Mouse (Mus musculus) CH12.LX (cell line): ENCODE data around the gene 1110059E24Rik.

ENCODE experiments used
- BHLHE40 ChIP-seq: IDR thresholded peaks from 2 replicates; pipeline ENCODE4 v1.6.1; 2011; ENCODE audit warnings: mild to moderate bottlenecking, low read depth, low read length, improper control_type of control experiment
- CTCF ChIP-seq, 2 experiments: IDR thresholded peaks in 1 of 2; conservative IDR thresholded peaks in 1 of 2; 2 replicates each; pipeline ENCODE4 v1.5.1; 2011 to 2012; ENCODE audit warnings: low read depth in 2 of 2, low read length in 2 of 2, improper control_type of control experiment in 1 of 2, inconsistent platforms in 1 of 2, mild to moderate bottlenecking in 1 of 2, moderate library complexity in 1 of 2
- E2F4 ChIP-seq: IDR thresholded peaks from 2 replicates; pipeline ENCODE4 v1.6.1; 2011; ENCODE audit warnings: low read depth, low read length, improper control_type of control experiment; ENCODE audit not compliant: insufficient replicate concordance
- EP300 ChIP-seq: IDR thresholded peaks from 2 replicates; pipeline ENCODE4 v1.6.1; 2011; ENCODE audit warnings: low read length, improper control_type of control experiment
- ETS1 ChIP-seq: conservative IDR thresholded peaks from 2 replicates; pipeline ENCODE4 v1.6.1; 2012; ENCODE audit warnings: low read depth, mild to moderate bottlenecking, inconsistent platforms, low read length, improper control_type of control experiment, moderate library complexity
- NRF1 ChIP-seq: IDR thresholded peaks from 2 replicates; pipeline ENCODE4 v1.6.1; 2014; ENCODE audit warnings: low read depth, mild to moderate bottlenecking, inconsistent platforms, low read length, improper control_type of control experiment, moderate library complexity
- PAX5 ChIP-seq: IDR thresholded peaks from 2 replicates; pipeline ENCODE4 v1.6.1; 2012; ENCODE audit warnings: low read length, inconsistent platforms, mixed read lengths
- POLR2A ChIP-seq: IDR thresholded peaks from 2 replicates; pipeline ENCODE4 v1.6.1; 2011; ENCODE audit warnings: low read depth, mild to moderate bottlenecking, improper control_type of control experiment, low read length
- POLR2AphosphoS2 ChIP-seq: IDR thresholded peaks from 2 replicates; pipeline ENCODE4 v1.6.1; 2011; ENCODE audit warnings: low read depth, low read length, improper control_type of control experiment
- RCOR1 ChIP-seq: conservative IDR thresholded peaks from 2 replicates; pipeline ENCODE4 v1.6.1; 2012; ENCODE audit warnings: low read depth, mild to moderate bottlenecking, inconsistent platforms, low read length, improper control_type of control experiment
- USF1 ChIP-seq: IDR thresholded peaks from 2 replicates; pipeline ENCODE4 v1.6.1; 2014; ENCODE audit warnings: low read depth, mild to moderate bottlenecking, inconsistent platforms, low read length, improper control_type of control experiment
- USF2 ChIP-seq: conservative IDR thresholded peaks from 2 replicates; pipeline ENCODE4 v1.6.1; 2011; ENCODE audit warnings: low read depth, low read length, improper control_type of control experiment
- ZKSCAN1 ChIP-seq: IDR thresholded peaks from 2 replicates; pipeline ENCODE4 v1.6.1; 2012; ENCODE audit warnings: low read depth, inconsistent platforms, low read length, improper control_type of control experiment, borderline replicate concordance
- ZMIZ1 ChIP-seq: IDR thresholded peaks from 2 replicates; pipeline ENCODE4 v1.6.1; 2012; ENCODE audit warnings: low read depth, mild to moderate bottlenecking, inconsistent platforms, low read length, improper control_type of control experiment

DNA sequence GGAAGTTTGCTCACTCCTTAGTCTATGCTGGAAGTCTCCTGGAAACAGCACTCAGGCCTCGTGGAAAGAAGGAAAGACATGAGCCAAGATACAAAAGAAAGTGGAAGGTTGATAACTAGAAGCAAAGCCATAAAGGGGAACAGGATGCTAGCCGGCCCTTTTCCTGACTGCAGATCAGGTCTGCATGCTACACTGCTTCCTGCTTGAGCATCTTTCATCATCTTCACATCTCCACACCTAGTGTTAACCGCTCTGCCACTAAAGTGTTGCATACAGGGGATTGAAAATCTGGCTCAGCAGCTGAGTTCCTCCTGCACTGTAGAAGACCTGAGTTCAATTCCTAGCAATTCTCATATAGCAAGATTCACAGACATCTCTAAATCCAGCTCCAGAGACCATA, 89.8 kb downstream of the 1110059E24Rik start:
- no peak for TF ChIP-seq EP300
- TF ChIP-seq E2F4: no peak
- no peak for TF ChIP-seq USF1
- no peak for TF ChIP-seq CTCF (conservative IDR thresholded peaks at IDR 0.05 in 1 of 2, IDR thresholded peaks at IDR 0.05 in 1 of 2; ENCODE audit: low read depth in 2 of 2, low read length in 2 of 2)
- no peak for TF ChIP-seq PAX5
- no peak for TF ChIP-seq USF2
- no peak for TF ChIP-seq POLR2A
- no peak for TF ChIP-seq NRF1
- TF ChIP-seq RCOR1: no peak
- TF ChIP-seq ZMIZ1: no peak
- no peak for TF ChIP-seq ZKSCAN1
- TF ChIP-seq BHLHE40: no peak
- no peak for TF ChIP-seq POLR2AphosphoS2
- TF ChIP-seq ETS1: no peak
